7 mouse cellular contexts compared by ENCODE assay signal in the genomic region with DNA sequence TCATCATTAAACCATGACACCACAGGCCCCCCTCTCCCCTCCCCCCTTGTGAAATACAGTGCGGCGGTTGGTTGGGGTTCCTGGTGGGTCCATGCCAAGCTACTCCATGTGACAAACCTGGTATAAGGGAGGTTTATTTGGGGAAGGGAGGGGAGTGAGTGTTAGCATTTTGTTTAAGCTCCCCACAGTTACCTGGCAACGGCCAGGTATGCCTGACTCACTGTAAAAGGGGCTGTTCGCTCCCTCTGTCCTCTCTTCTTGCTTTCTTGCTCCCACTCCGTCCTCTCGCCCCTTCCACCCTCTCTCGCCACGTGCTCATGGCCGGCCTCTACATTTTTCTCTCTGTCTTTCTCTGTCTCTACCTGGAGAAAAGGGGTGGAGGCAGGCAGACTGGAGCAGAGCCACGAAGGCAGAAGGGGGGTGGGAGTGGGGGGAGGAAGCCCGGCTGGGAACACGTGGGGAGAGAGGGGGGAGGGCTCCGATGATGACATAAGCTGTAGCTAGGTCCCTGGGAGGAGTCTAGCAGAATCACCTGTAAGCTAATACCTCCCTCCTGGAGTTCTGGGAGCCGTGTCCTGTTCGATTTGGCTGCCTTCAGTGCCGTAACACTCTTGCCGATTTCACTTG.
A peak's percentile ranks its signal among the peaks of the same experiment; 100 is the strongest.
DNase-seq lines count a peak whose midpoint lies in the region; ATAC-seq and TF ChIP-seq lines count a peak whose summit lies in the region.

No protein-coding gene starts in this region.

- peak overlapping the region; percentile 51; the same call in 1 of the 2 replicates for H3K27ac ChIP-seq in forebrain, embryonic 10.5 days
- H3K27ac ChIP-seq in kidney, postnatal 0 days: no peak overlapping the region
- H3K27ac ChIP-seq in midbrain, embryonic 11.5 days (ENCODE audit: low read depth, low read length): no peak overlapping the region

- peaks cover 29% of the 10 kb centered on the region for H3K27me3 ChIP-seq in forebrain, embryonic 10.5 days (ENCODE audit: poor library complexity, severe bottlenecking)
- H3K27me3 ChIP-seq in kidney, postnatal 0 days (ENCODE audit: insufficient read depth, low read length): no peaks in the 10 kb centered on the region
- 0 out of 2 replicates have a peak, but pooled peaks cover 2% of the 10 kb centered on the region for H3K27me3 ChIP-seq in midbrain, embryonic 11.5 days (ENCODE audit: control insufficient read depth, insufficient read depth, low read length)

- peak; percentile 49 for ATAC-seq in kidney, postnatal 0 days (replicated peaks; ENCODE audit: low FRiP score, low read depth)
- peak; percentile 19; the same call in 1 of the 2 replicates for ATAC-seq in midbrain, embryonic 11.5 days (ENCODE audit: low FRiP score)

- DNase-seq in embryo, embryonic 10 days (ENCODE audit: low spot score): peak; percentile 8
- DNase-seq in forebrain, embryonic 10.5 days (ENCODE audit: extremely low spot score, low spot score): no peak
- no peak for DNase-seq in kidney, postnatal 0 days (ENCODE audit: low spot score)
- DNase-seq in midbrain, embryonic 11.5 days (ENCODE audit: low spot score, missing footprints): peak; percentile 83
- no peak for DNase-seq in cerebellum, postnatal 14 days
- no peak for DNase-seq in testis, postnatal 10 days (ENCODE audit: low spot score)
- no peak for DNase-seq in adrenal gland, postnatal 25 days

- no peak for TF ChIP-seq CTCF in kidney, postnatal 0 days (IDR thresholded peaks at IDR 0.05; ENCODE audit: low read depth)

- no peaks in the 10 kb centered on the region for H3K36me3 ChIP-seq in forebrain, embryonic 10.5 days (replicated peaks)
- no peaks in the 10 kb centered on the region for H3K36me3 ChIP-seq in kidney, postnatal 0 days (ENCODE audit: insufficient read depth, low read length)
- no peaks in the 10 kb centered on the region for H3K36me3 ChIP-seq in midbrain, embryonic 11.5 days (ENCODE audit: control insufficient read depth, insufficient read depth, low read length)

- no peak overlapping the region for H3K9ac ChIP-seq in kidney, postnatal 0 days (ENCODE audit: low read depth, low read length)
- no peak overlapping the region for H3K9ac ChIP-seq in midbrain, embryonic 11.5 days (ENCODE audit: low read length)

- H3K9me3 ChIP-seq in forebrain, embryonic 10.5 days: no peaks in the 10 kb centered on the region
- no peaks in the 10 kb centered on the region for H3K9me3 ChIP-seq in kidney, postnatal 0 days (replicated peaks; ENCODE audit: low read length)
- no peaks in the 10 kb centered on the region for H3K9me3 ChIP-seq in midbrain, embryonic 11.5 days (ENCODE audit: control insufficient read depth, low read length)

- peaks cover 11% of the 10 kb centered on the region for H3K4me1 ChIP-seq in forebrain, embryonic 10.5 days
- no peaks in the 10 kb centered on the region; the same call in 1 of the 2 replicates for H3K4me1 ChIP-seq in kidney, postnatal 0 days (replicated peaks; ENCODE audit: insufficient read depth, low read length)
- no peaks in the 10 kb centered on the region; the same call in 1 of the 2 replicates for H3K4me1 ChIP-seq in midbrain, embryonic 11.5 days (ENCODE audit: control insufficient read depth, insufficient read depth, low read length)

- H3K4me2 ChIP-seq in kidney, postnatal 0 days (ENCODE audit: low read length): peak overlapping the region; percentile 34
- peak overlapping the region; percentile 32 for H3K4me2 ChIP-seq in midbrain, embryonic 11.5 days

- 19% methylated on average over 17 of the region's 17 CpGs for WGBS in forebrain, embryonic 10.5 days
- WGBS in kidney, postnatal 0 days: 14% methylated on average over 17 of the region's 17 CpGs
- 14% methylated on average over 17 of the region's 17 CpGs for WGBS in midbrain, embryonic 11.5 days

- H3K4me3 ChIP-seq in forebrain, embryonic 10.5 days: peak overlapping the region; percentile 40
- no peak overlapping the region for H3K4me3 ChIP-seq in kidney, postnatal 0 days (replicated peaks; ENCODE audit: low read depth, low read length)
- no peak overlapping the region for H3K4me3 ChIP-seq in midbrain, embryonic 11.5 days (ENCODE audit: low read depth, low read length)

Comparison
In these comparisons a context has a peak if more than half of its experiments do, and no peak if none do; other contexts are left out.
1. DNase-seq: peak in embryo, embryonic 10 days (single experiment) and midbrain, embryonic 11.5 days (single experiment); none in forebrain, embryonic 10.5 days (single experiment), kidney, postnatal 0 days (single experiment), cerebellum, postnatal 14 days (0 of 2), testis, postnatal 10 days (single experiment) and adrenal gland, postnatal 25 days (single experiment).